Mouse (Mus musculus): ENCODE results near the gene Sft2d1. TPM values are rescaled to one million over a fixed set of nuclear protein-coding genes. Genes with fewer than 3 reads are reported as not detected.
A peak's percentile ranks its signal among the peaks of the same experiment; 100 is the strongest.
"Not testable (repeated sequence)": the region's sequence is repeated elsewhere in the genome, so short reads cannot be mapped to it uniquely, and the experiment has no call there.

The Sft2d1 gene
- total RNA-seq, 2 experiments from 2014 or later = 60.2 to 340 TPM

GRCm38 (mm10) chr17:8301515-8301914 is 9.4 kb upstream of the Sft2d1 start:
- no peak for ATAC-seq (ENCODE audit: poor library complexity, severe bottlenecking)

DNA sequence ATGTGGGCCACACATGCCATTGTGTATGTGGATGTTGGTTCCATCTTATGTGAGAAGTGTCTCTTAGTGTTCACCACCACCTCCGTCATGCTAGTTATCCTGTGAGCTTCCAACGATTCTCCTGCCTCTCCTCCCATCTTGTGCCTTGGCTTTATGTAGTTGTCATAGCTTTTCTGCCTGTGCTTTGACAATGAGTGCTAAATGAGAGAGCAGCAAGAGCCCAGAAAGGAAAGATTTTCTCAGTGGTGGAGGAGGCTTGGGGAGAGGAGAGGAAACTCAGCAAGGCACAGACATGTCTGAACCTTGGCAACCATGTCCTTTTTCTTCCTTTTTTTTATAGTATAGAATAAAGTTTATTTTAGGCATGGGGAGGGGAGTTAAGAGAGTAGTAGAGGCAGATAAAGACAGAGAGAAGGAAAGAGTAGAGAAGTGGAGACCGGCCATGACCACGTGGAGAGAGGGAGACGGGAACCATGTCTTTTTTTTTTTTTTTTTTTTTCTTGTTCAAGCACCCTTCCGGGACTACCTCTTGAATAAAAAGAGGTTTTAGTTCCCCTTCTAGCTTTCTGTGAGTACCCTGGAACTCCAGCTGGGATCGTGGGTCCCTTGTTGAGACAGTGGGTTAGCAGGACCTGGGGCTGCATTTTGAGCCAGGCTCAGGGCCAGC is 8.0 kb upstream of the Sft2d1 start:
- no peak for ATAC-seq (ENCODE audit: poor library complexity, severe bottlenecking)

DNA sequence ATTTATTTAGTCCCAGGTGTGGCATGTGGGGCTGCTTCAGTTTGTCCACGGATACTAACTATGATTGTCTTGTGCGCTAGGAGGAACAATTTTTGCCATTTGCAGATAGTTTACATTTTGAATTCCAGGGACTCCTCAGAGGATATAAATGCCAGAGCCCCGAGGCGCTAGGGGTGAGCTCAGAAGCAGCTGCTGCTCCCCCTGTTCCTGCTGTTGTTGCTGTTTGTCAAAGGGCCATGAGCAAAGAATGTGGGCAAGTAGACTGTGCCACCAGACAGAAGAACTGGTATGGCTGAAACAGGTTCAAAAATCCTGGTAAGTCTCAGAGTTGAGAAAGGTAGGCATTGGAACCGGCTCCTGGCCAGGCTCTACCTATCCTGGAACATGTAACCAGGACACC is 7.2 kb upstream of the Sft2d1 start:
- ATAC-seq (ENCODE audit: poor library complexity, severe bottlenecking) = no peak

DNA sequence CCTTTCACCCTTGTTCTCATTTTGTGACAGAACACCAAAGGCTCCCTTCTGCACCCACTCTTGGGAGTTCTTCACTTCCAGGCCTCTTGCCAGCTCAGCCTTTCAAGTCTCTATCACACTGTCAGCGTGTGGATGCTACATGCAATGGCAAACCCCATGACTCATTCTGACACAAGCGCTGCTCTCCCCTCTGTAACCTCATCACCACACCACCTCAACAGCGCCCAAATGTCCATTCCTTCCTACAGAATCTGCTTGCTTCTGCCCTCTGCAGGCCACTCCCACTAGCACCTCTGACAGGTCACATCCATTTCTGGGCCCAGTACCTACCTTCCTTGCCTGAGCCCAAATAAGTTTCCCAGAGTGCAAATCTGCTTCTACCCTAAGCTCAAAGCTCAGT is 5.1 kb upstream of the Sft2d1 start:
- ATAC-seq (ENCODE audit: poor library complexity, severe bottlenecking) = 0 out of 2 replicates have a peak, but pooled peaks have one; percentile 26

DNA sequence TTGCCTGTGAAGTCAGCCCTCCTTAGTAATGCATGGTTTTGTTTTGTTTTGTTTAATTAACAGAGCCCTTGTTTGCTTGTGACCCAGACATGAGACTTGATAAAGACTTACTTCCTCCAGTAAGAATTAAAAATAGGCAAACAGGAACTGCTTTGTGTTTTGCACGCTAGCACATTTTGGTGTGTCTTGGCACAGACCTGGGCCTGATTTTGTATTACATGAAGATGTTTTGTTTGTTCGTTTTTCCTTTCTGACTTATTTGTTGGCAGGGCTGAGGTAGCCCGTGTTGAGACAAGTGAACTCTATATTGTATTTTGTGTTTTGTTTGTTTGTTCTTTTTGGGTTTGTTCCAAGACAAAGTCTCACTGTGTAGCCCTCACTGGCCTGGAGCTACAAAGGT is 849 bp downstream of the Sft2d1 start:
- ATAC-seq (ENCODE audit: poor library complexity, severe bottlenecking) = 0 out of 2 replicates have a peak, but pooled peaks have one; percentile 27

GRCm38 (mm10) chr17:8313976-8314375 is 3.1 kb downstream of the Sft2d1 start:
- ATAC-seq (ENCODE audit: poor library complexity, severe bottlenecking) = no peak

GRCm38 (mm10) chr17:8316251-8316650 is 5.3 kb downstream of the Sft2d1 start:
- peak; percentile 40; the same call in 1 of the 2 replicates for ATAC-seq (ENCODE audit: poor library complexity, severe bottlenecking)

- not testable (repeated sequence) for ATAC-seq (ENCODE audit: poor library complexity, severe bottlenecking)
Observed at GRCm38 (mm10) chr17:8326877-8327276, 16.0 kb downstream of the Sft2d1 start.

DNA sequence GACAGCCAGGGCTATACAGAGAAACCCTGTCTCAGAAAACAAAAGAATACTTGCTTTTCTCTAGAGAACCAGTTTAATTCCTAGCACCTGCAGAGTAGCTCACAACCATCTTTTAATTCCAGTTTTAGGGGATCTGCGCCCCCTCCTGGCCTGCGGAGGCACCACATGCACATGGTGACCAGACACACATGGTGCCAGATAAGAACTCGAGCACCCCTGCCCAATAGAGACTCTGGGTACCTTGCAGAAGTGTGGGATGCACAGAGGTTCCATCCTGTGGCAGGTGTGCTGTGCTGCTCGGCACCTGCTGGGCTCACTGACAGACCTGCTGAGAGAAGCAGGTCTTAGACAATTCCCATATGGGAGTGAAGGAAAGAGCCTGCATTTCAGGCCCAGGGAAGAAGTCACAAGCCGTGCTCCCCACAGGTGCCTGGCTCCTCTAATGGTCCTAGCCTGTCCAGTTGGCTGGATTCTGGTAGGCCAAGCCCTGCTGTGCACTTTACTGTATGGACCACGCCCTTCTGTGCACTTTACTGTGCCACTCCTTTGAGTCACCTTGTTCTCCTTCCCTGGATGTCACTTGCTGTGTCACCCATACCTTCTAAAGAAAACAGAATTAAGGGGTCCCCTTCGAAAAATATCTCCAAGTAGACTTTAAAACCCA is 17.7 kb downstream of the Sft2d1 start:
- no peak for ATAC-seq (ENCODE audit: poor library complexity, severe bottlenecking)

DNA sequence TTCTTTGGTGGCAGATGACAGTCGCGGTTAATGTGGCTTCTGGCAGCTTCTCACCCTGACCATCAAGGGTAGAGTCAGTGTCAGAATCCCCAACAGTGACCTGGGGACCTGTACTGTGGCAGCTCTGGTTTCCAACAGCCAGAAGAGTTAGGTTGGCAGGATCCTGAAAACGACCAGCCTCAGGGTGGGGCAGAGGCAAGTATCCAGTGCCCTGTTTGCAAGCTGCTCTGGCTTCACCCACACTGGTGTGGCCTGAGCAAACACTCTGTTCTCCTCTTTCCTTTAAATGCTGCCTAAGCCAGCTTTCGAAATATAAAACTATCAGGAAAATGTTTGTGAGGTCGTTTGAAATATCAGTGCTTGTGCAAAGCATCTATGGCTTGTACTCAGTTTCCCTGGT is 19.7 kb downstream of the Sft2d1 start:
- ATAC-seq (ENCODE audit: poor library complexity, severe bottlenecking) = no peak

DNA sequence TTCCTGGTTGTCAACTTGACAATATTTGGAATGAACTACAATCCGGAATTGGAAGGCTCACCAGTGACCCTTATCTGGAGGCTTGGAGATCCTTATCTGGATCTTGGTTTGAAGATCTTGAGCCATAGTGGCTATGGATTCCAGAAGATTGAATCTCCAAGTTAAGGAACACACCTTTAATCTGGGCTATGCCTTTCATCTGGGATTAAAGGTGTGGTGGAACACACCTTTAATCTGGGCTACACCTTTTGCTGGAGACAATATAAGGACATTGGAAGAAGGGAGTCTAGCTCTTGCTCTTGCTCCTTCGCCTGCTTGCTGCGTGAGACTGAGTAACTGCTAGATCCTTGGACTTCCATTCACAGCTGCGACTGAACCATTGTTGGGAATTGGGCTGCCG is 26.3 kb downstream of the Sft2d1 start, which contains the start of gene Prr18:
Gene Prr18, plus strand, starts transcription at position 301 of the 400 bp plus-strand sequence.
- not testable (repeated sequence) for ATAC-seq (ENCODE audit: poor library complexity, severe bottlenecking)

DNA sequence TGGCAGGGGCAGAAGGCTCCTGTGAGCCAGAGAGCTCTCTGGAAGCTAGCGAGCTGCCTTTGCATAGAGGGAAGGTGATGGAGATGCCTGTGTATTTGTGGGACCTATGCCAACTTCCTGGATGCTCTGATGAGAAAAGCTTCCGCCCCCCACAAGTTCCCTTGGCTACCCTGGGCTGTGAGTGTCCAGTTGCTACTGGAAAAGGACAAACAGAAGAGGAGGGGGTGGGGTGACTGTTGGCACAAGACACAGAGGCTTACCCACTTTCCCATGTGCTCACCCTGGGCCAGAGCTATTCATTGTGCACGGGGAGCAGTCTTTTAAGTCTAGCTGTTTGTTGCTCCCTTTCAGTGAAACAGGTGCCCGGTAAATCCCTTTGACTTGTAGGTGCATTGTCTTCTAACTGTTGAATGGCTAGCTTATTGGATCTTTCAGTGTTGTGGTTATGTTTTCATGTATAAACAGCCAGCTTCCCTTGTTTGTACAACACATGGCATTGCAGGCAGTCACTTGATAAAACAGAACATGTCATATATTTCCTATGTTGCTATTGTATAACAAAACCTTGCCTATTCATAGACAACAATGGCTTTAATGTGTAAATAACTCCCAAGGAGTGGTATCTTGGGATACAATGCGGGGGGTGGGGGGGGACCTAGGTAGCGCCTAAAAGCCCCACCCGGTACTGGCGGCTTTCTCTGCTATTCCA is 28.9 kb downstream of the Sft2d1 start:
- no peak for ATAC-seq (ENCODE audit: poor library complexity, severe bottlenecking)

- ATAC-seq (ENCODE audit: poor library complexity, severe bottlenecking) = 0 out of 2 replicates have a peak, but pooled peaks have one; percentile 18
Observed at GRCm38 (mm10) chr17:8340407-8341359, 29.8 kb downstream of the Sft2d1 start.

GRCm38 (mm10) chr17:8341360-8341963 is 30.6 kb downstream of the Sft2d1 start:
- ATAC-seq (ENCODE audit: poor library complexity, severe bottlenecking) = no peak

DNA sequence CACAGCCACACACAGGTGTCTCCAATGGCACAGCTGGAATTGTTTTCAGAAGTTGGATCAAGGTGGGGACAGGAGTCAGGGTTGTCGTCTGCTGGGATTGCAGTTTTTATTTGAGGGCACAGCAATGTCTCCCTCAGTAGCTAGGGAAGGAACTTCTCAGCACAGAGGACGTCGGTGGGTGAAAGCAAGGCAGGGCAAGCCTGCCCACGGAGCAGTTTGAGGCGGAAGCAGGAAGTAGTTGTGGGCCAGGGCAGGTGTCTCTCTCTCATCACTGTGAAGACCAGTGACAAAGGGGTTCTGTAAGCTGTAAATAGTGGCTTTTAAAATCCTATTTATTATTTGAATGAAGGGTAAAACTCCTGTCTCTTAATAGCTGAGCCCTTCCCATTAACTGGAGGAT is 31.8 kb downstream of the Sft2d1 start:
- ATAC-seq (ENCODE audit: poor library complexity, severe bottlenecking) = 0 out of 2 replicates have a peak, but pooled peaks have one; percentile 21

DNA sequence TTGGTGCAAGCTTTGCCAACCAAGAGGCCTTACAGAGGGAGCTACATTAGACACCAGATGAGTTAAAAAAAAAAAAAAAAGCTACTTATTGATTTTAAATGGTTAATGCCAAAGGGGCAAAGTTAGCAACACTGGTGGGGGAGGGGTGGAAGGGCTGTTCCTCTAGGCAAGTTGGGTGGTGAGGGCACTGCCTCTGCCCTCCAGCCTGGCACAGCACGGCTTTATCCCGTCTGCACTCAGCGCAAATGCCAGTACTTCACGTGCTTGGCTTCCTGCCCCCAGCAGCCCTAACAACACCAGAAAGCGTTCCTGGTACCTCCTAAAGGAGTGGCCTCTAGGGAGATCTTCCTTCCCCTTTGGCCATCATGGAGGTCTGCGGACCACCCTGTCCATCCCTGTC is 32.5 kb downstream of the Sft2d1 start:
- ATAC-seq (ENCODE audit: poor library complexity, severe bottlenecking) = no peak

DNA sequence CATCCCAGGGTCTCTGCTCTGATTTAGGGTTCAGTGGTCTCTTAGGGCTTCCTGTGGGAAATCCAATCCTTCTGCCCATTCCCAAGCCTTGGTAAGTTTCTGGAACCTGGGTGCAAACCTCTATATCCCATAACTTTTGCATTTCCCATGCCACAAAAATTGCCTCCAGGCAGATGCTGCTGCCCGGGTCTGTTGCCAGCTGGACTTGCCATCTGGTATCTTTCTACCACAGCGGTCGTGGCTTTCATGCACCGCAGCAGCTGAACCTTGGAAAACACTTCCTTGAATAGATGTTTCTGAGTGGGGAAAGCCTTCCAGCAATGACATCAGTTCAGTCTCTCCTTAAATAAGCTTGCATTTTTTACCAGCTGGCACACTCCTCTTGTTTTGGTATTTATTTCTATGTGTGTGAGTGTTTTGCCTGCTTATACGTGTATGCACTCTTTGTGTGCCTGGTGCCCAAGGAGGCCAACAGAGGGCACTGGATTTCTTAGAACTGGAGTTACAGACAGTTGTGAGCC is 36.9 kb downstream of the Sft2d1 start:
- ATAC-seq (ENCODE audit: poor library complexity, severe bottlenecking) = no peak

GRCm38 (mm10) chr17:8348941-8349340 is 38.0 kb downstream of the Sft2d1 start:
- ATAC-seq (ENCODE audit: poor library complexity, severe bottlenecking) = no peak

GRCm38 (mm10) chr17:8351088-8351487 is 40.2 kb downstream of the Sft2d1 start:
- no peak for ATAC-seq (ENCODE audit: poor library complexity, severe bottlenecking)

DNA sequence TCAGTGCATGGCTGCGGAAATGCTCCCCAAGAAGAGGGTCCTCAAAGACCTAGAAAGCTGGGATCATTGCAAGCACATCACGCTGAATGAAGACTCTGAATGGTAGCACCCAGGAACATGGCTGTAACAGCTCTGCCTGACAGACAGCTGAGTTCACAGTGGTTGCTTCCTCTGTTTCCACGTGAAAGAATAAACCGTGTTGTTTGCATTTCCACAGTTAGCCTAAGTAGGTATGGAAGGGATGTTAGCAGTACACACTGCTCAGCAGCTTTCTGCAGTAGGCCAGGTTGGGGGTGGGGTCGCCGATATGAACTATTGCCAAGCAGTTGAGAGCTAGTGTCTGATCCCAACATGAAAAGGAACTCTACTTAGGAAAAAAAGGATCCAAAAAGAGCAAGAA is 44.8 kb downstream of the Sft2d1 start, which contains the start of gene T2:
Gene T2, plus strand, starts transcription at position 301 of the 400 bp plus-strand sequence.
- ATAC-seq (ENCODE audit: poor library complexity, severe bottlenecking) = no peak
